Mouse (Mus musculus): ENCODE results near the gene Ccdc136. TPM values are rescaled to one million over a fixed set of nuclear protein-coding genes. Genes with fewer than 3 reads are reported as not detected.
A peak's percentile ranks its signal among the peaks of the same experiment; 100 is the strongest.
"Not testable (repeated sequence)": the region's sequence is repeated elsewhere in the genome, so short reads cannot be mapped to it uniquely, and the experiment has no call there.

The Ccdc136 gene
- polyA plus RNA-seq (2014; fragmentation: Nextera tagmentation; extraction: Ambion mirVana): 4.1 and 5.6 TPM in 2 replicates

- Histone ChIP-seq H3K9me3 (ENCODE audit: control insufficient read depth, low read length) (no peaks in the 10 kb centered on the region), H3K36me3 (ENCODE audit: control insufficient read depth, insufficient read depth, low read length) (no peaks in the 10 kb centered on the region), H3K27me3 (replicated peaks; ENCODE audit: control insufficient read depth, insufficient read depth, low read length) (peaks cover 72% of the 10 kb centered on the region), H3K4me3 (ENCODE audit: low read depth, low read length) (peak within 1 kb of the TSS; percentile 49), H3K27ac (ENCODE audit: low read depth, low read length) (no peak within 1 kb of the TSS), H3K4me2 (peak within 1 kb of the TSS; percentile 59), H3K4me1 (replicated peaks; ENCODE audit: control insufficient read depth, insufficient read depth, low read length) (peaks cover 4% of the 10 kb centered on the region), H3K9ac (ENCODE audit: low read depth, low read length) (peak within 1 kb of the TSS; percentile 43; the same call in 1 of the 2 replicates)
- DNase-seq (ENCODE audit: low spot score): peak; percentile 73
- ATAC-seq (replicated peaks; ENCODE audit: low FRiP score): peak; percentile 80
- WGBS: under 1% methylated on average over 46 of the region's 49 CpGs
Observed at GRCm38 (mm10) chr6:29395910-29396713, at the start of gene Ccdc136. Gene Ccdc136 (plus strand): TSS chr6:29396309.

DNA sequence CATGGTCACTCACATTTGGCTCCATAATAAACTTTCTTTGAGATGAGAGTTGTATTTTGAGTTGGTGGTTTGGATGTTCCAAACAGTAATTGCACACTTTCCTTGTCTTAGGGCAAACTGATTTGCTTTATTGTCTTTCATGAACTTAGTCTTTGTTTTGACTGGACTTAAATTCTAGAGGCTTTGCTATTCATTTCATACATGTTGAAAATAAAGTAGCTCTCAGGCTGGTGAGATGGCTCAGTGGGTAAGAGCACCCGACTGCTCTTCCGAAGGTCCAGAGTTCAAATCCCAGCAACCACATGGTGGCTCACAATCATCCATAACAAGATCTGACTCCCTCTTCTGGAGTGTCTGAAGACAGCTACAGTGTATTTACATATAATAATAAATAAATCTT, 49.6 kb upstream of the Ccdc136 start:
- 84% methylated on average over 2 of the region's 2 CpGs for WGBS
- H3K27me3 ChIP-seq (replicated peaks; ENCODE audit: control insufficient read depth, insufficient read depth, low read length); DNase-seq (ENCODE audit: low spot score); H3K27ac ChIP-seq (ENCODE audit: low read depth, low read length); H3K9me3 ChIP-seq (ENCODE audit: control insufficient read depth, low read length); H3K4me1 ChIP-seq (replicated peaks; ENCODE audit: control insufficient read depth, insufficient read depth, low read length); H3K4me2 ChIP-seq; H3K4me3 ChIP-seq (ENCODE audit: low read depth, low read length); ATAC-seq (replicated peaks; ENCODE audit: low FRiP score); H3K36me3 ChIP-seq (ENCODE audit: control insufficient read depth, insufficient read depth, low read length); H3K9ac ChIP-seq (ENCODE audit: low read depth, low read length): not testable (repeated sequence)

GRCm38 (mm10) chr6:29347189-29347588, 48.9 kb upstream of the Ccdc136 start:
- 41% methylated on average over 7 of the region's 7 CpGs for WGBS
- peak overlapping the region; percentile 83 for H3K27ac ChIP-seq (ENCODE audit: low read depth, low read length)
- no peak for DNase-seq (ENCODE audit: low spot score)

GRCm38 (mm10) chr6:29347665-29348370, 48.3 kb upstream of the Ccdc136 start, which contains the start of gene Calu:
Gene Calu (plus strand): TSS chr6:29348069.
- Histone ChIP-seq H3K4me3 (ENCODE audit: low read depth, low read length) (peak within 1 kb of the TSS; percentile 93), H3K4me2 (peak within 1 kb of the TSS; percentile 87), H3K9me3 (ENCODE audit: control insufficient read depth, low read length) (no peaks in the 10 kb centered on the region), H3K27ac (ENCODE audit: low read depth, low read length) (peak within 1 kb of the TSS; percentile 83), H3K27me3 (replicated peaks; ENCODE audit: control insufficient read depth, insufficient read depth, low read length) (no peaks in the 10 kb centered on the region), H3K9ac (ENCODE audit: low read depth, low read length) (peak within 1 kb of the TSS; percentile 91), H3K36me3 (ENCODE audit: control insufficient read depth, insufficient read depth, low read length) (no peaks in the 10 kb centered on the region), H3K4me1 (replicated peaks; ENCODE audit: control insufficient read depth, insufficient read depth, low read length) (peaks cover 19% of the 10 kb centered on the region)
- WGBS: under 1% methylated on average over 55 of the region's 55 CpGs
- peak; percentile 99 for DNase-seq (ENCODE audit: low spot score)
- peak; percentile 99 for ATAC-seq (replicated peaks; ENCODE audit: low FRiP score)

More at GRCm38 (mm10) chr6:29347189-29347588, 48.9 kb upstream of the Ccdc136 start:
- Histone ChIP-seq H3K4me2 (peak overlapping the region; percentile 86), H3K9ac (ENCODE audit: low read depth, low read length) (peak overlapping the region; percentile 91), H3K4me1 (replicated peaks; ENCODE audit: control insufficient read depth, insufficient read depth, low read length) (peaks cover 13% of the 10 kb centered on the region), H3K27me3 (replicated peaks; ENCODE audit: control insufficient read depth, insufficient read depth, low read length) (no peaks in the 10 kb centered on the region), H3K36me3 (ENCODE audit: control insufficient read depth, insufficient read depth, low read length) (no peaks in the 10 kb centered on the region), H3K4me3 (ENCODE audit: low read depth, low read length) (peak overlapping the region; percentile 93), H3K9me3 (ENCODE audit: control insufficient read depth, low read length) (no peaks in the 10 kb centered on the region)
- ATAC-seq (replicated peaks; ENCODE audit: low FRiP score): no peak

DNA sequence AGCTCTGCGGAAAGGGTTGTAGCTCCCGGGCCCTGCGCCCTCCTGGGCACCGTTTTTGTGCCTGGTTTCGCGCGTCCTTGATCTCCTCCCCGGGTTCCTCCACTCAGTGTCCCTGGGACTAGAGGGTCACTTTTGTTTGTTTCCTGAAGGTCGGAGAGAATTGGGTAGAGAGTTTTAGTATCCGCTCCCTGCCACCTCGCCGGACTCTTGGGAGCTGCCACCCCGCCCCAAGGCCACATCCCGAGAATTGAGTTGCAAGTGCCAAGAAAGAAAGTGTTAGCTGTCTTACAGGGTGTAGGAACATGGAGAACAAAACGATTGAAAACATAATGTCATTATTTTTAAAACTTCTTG, 47.8 kb upstream of the Ccdc136 start:
- ATAC-seq (replicated peaks; ENCODE audit: low FRiP score) (peak; percentile 0; the same call in 1 of the 2 replicates), DNase-seq (ENCODE audit: low spot score) (no peak)
- H3K4me2 ChIP-seq: peak overlapping the region; percentile 87

GRCm38 (mm10) chr6:29351613-29352012, 44.5 kb upstream of the Ccdc136 start:
- Histone ChIP-seq H3K9ac (ENCODE audit: low read depth, low read length) (no peak overlapping the region), H3K4me1 (replicated peaks; ENCODE audit: control insufficient read depth, insufficient read depth, low read length) (peaks cover 22% of the 10 kb centered on the region), H3K36me3 (ENCODE audit: control insufficient read depth, insufficient read depth, low read length) (no peaks in the 10 kb centered on the region), H3K4me3 (ENCODE audit: low read depth, low read length) (no peak overlapping the region), H3K4me2 (no peak overlapping the region; the same call in 1 of the 2 replicates), H3K27ac (ENCODE audit: low read depth, low read length) (no peak overlapping the region), H3K9me3 (ENCODE audit: control insufficient read depth, low read length) (no peaks in the 10 kb centered on the region), H3K27me3 (replicated peaks; ENCODE audit: control insufficient read depth, insufficient read depth, low read length) (no peaks in the 10 kb centered on the region)
- ATAC-seq (replicated peaks; ENCODE audit: low FRiP score) (no peak), DNase-seq (ENCODE audit: low spot score) (no peak)

More for the DNA sequence above, 47.8 kb upstream of the Ccdc136 start:
- Histone ChIP-seq H3K9me3 (ENCODE audit: control insufficient read depth, low read length) (no peaks in the 10 kb centered on the region), H3K27me3 (replicated peaks; ENCODE audit: control insufficient read depth, insufficient read depth, low read length) (no peaks in the 10 kb centered on the region), H3K27ac (ENCODE audit: low read depth, low read length) (peak overlapping the region; percentile 83), H3K9ac (ENCODE audit: low read depth, low read length) (peak overlapping the region; percentile 91), H3K36me3 (ENCODE audit: control insufficient read depth, insufficient read depth, low read length) (no peaks in the 10 kb centered on the region), H3K4me3 (ENCODE audit: low read depth, low read length) (peak overlapping the region; percentile 93), H3K4me1 (replicated peaks; ENCODE audit: control insufficient read depth, insufficient read depth, low read length) (peaks cover 22% of the 10 kb centered on the region)
- WGBS: under 1% methylated on average over 15 of the region's 15 CpGs

- DNase-seq (ENCODE audit: low spot score): no peak
- 20% methylated on average over 5 of the region's 5 CpGs for WGBS
- no peak overlapping the region for H3K4me3 ChIP-seq (ENCODE audit: low read depth, low read length)
- peak overlapping the region; percentile 16 for H3K4me2 ChIP-seq
- H3K27ac ChIP-seq (ENCODE audit: low read depth, low read length): no peak overlapping the region
- H3K36me3 ChIP-seq (ENCODE audit: control insufficient read depth, insufficient read depth, low read length): no peaks in the 10 kb centered on the region
- ATAC-seq (replicated peaks; ENCODE audit: low FRiP score): peak; percentile 56
- H3K27me3 ChIP-seq (replicated peaks; ENCODE audit: control insufficient read depth, insufficient read depth, low read length): no peaks in the 10 kb centered on the region
- H3K9ac ChIP-seq (ENCODE audit: low read depth, low read length): no peak overlapping the region
- H3K4me1 ChIP-seq (replicated peaks; ENCODE audit: control insufficient read depth, insufficient read depth, low read length): peaks cover 22% of the 10 kb centered on the region
- no peaks in the 10 kb centered on the region for H3K9me3 ChIP-seq (ENCODE audit: control insufficient read depth, low read length)
Observed at GRCm38 (mm10) chr6:29352816-29353215, 43.3 kb upstream of the Ccdc136 start.

DNA sequence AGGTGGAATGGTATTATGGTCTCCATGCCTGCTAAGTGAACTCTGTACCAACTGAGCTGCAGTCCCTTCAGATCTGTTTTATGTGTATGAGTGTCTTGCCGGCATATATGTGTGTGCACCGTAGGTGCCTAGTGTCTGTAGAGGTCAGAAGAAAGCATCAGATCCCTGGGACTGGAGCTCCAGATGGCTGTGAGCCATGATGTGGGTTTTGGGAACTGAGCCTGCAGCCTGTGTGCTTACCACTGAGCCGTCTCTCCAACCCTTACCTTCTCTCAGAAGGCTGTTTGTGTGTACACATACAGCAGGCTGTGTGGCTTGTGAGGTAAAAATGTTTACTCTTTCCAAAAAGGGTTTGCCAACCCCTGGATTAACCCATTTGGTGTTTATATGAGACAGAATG, 36.7 kb upstream of the Ccdc136 start:
- Histone ChIP-seq H3K27me3 (replicated peaks; ENCODE audit: control insufficient read depth, insufficient read depth, low read length) (no peaks in the 10 kb centered on the region), H3K4me3 (ENCODE audit: low read depth, low read length) (no peak overlapping the region), H3K4me2 (no peak overlapping the region), H3K9me3 (ENCODE audit: control insufficient read depth, low read length) (no peaks in the 10 kb centered on the region), H3K36me3 (ENCODE audit: control insufficient read depth, insufficient read depth, low read length) (peaks cover 17% of the 10 kb centered on the region), H3K9ac (ENCODE audit: low read depth, low read length) (no peak overlapping the region), H3K4me1 (replicated peaks; ENCODE audit: control insufficient read depth, insufficient read depth, low read length) (no peaks in the 10 kb centered on the region), H3K27ac (ENCODE audit: low read depth, low read length) (no peak overlapping the region)
- ATAC-seq (replicated peaks; ENCODE audit: low FRiP score) (no peak), DNase-seq (ENCODE audit: low spot score) (no peak)
- 94% methylated on average over 3 of the region's 3 CpGs for WGBS
